Mouse (Mus musculus) bone marrow, adult 2 months (tissue): ENCODE data around the gene Gm2974.
"Not testable (repeated sequence)": the region's sequence is repeated elsewhere in the genome, so short reads cannot be mapped to it uniquely, and the experiment has no call there.

Experiments
- CTCF ChIP-seq: fragments of 200-500 bp; IDR thresholded peaks from 2 replicates; pipeline ENCODE4 v1.5.1; 2011; ENCODE audit warnings: low read length, control low read depth; ENCODE audit not compliant: control insufficient read depth, insufficient read depth
- POLR2A ChIP-seq: fragments of 200-500 bp; IDR thresholded peaks from 2 replicates; pipeline ENCODE4 v1.6.1; 2011; ENCODE audit warnings: low read depth, mild to moderate bottlenecking, control low read depth, low read length, borderline replicate concordance; ENCODE audit not compliant: control insufficient read depth

DNA sequence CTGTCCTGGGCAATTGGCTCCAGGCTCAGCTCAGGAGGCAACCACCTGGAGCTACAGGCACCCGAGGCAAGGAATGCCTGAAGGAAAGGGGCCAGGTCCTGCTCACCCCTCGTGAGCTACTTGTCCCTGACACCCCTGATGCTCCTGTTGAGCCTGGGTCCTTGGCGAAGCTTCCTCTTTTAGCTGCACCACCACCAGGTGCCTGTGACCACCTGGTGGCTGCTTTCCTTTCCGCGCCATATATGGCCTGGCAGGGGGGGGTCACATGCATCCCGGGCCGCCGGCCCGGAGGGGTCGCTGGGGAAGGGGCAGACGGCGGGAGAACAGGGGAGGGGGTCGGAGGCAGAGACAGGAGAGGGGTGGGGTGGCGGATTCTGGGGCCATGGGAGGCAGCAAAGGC lies 346 bp upstream of the Gm2974 start:
- not testable (repeated sequence) for TF ChIP-seq CTCF, POLR2A
